Mouse (Mus musculus) brain, embryonic 18.5 days (tissue): Measurements from ENCODE around the gene Acot11.
"Not testable (repeated sequence)": the region's sequence is repeated elsewhere in the genome, so short reads cannot be mapped to it uniquely, and the experiment has no call there.

Experiments
- DNase-seq: peaks from one replicate; pipeline ENCODE4 v3.0.0-alpha.2; 2012; ENCODE audit warnings: low read depth, low spot score

Acot11 gene

GRCm38 (mm10) chr4:106776998-106777397 is 27.8 kb downstream of the Acot11 start:
- peak; percentile 79 for DNase-seq

GRCm38 (mm10) chr4:106775767-106776166 is 29.0 kb downstream of the Acot11 start:
- DNase-seq = not testable (repeated sequence)

GRCm38 (mm10) chr4:106772558-106772957 is 32.2 kb downstream of the Acot11 start:
- no peak for DNase-seq

GRCm38 (mm10) chr4:106769306-106769705 is 35.5 kb downstream of the Acot11 start:
- no peak for DNase-seq

GRCm38 (mm10) chr4:106764166-106764565 is 40.6 kb downstream of the Acot11 start:
- no peak for DNase-seq

- no peak for DNase-seq
Observed at GRCm38 (mm10) chr4:106751726-106752125, 53.1 kb downstream of the Acot11 start.

- peak; percentile 45 for DNase-seq
Observed at GRCm38 (mm10) chr4:106749699-106750098, 55.1 kb downstream of the Acot11 start.

GRCm38 (mm10) chr4:106747001-106747580 is 57.7 kb downstream of the Acot11 start:
- DNase-seq = no peak

- no peak for DNase-seq
Observed at GRCm38 (mm10) chr4:106745862-106746261, 58.9 kb downstream of the Acot11 start.

- no peak for DNase-seq
Observed at GRCm38 (mm10) chr4:106737904-106738303, 66.9 kb downstream of the Acot11 start.

GRCm38 (mm10) chr4:106736884-106737283 is 67.9 kb downstream of the Acot11 start:
- DNase-seq = not testable (repeated sequence)

- DNase-seq = no peak
Observed at GRCm38 (mm10) chr4:106733636-106734035, 71.2 kb downstream of the Acot11 start, which contains the start of gene Fam151a. TSS of gene Fam151a (plus strand) at chr4:106733889.

GRCm38 (mm10) chr4:106730814-106731213 is 74.0 kb downstream of the Acot11 start, which contains the start of gene Mroh7:
TSS of gene Mroh7 (minus strand) at chr4:106730925.
- DNase-seq = no peak

GRCm38 (mm10) chr4:106720631-106721030 is 84.2 kb downstream of the Acot11 start:
- no peak for DNase-seq

- no peak for DNase-seq
Observed at GRCm38 (mm10) chr4:106713622-106714021, 91.2 kb downstream of the Acot11 start.

GRCm38 (mm10) chr4:106708408-106708807 is 96.4 kb downstream of the Acot11 start:
- DNase-seq = no peak

GRCm38 (mm10) chr4:106707957-106708356 is 96.8 kb downstream of the Acot11 start:
- no peak for DNase-seq

- DNase-seq = no peak
Observed at GRCm38 (mm10) chr4:106705096-106705665, 99.6 kb downstream of the Acot11 start.

- no peak for DNase-seq
Observed at GRCm38 (mm10) chr4:106704416-106704815, 100.4 kb downstream of the Acot11 start.

- DNase-seq = no peak
Observed at GRCm38 (mm10) chr4:106703956-106704355, 100.8 kb downstream of the Acot11 start.

GRCm38 (mm10) chr4:106700798-106701197 is 104.0 kb downstream of the Acot11 start:
- DNase-seq = peak; percentile 45

GRCm38 (mm10) chr4:106699989-106700388 is 104.8 kb downstream of the Acot11 start:
- no peak for DNase-seq
